Mouse (Mus musculus): ENCODE results near the gene Sf3a1. TPM values are rescaled to one million over a fixed set of nuclear protein-coding genes. Genes with fewer than 3 reads are reported as not detected.
A peak's percentile ranks its signal among the peaks of the same experiment; 100 is the strongest.
"Not testable (repeated sequence)": the region's sequence is repeated elsewhere in the genome, so short reads cannot be mapped to it uniquely, and the experiment has no call there.

Sf3a1 gene
- polyA plus RNA-seq, 1 experiment from 2014 or later = 12.6 TPM

- ATAC-seq (no peak), DNase-seq (ENCODE audit: low spot score) (no peak)
- TF ChIP-seq EP300 (IDR thresholded peaks at IDR 0.05) = no peak
- TF ChIP-seq CTCF (IDR thresholded peaks at IDR 0.05) = no peak
- Histone ChIP-seq H3K9ac (replicated peaks; ENCODE audit: low read depth) (no peak overlapping the region), H3K4me2 (replicated peaks; ENCODE audit: low read depth, low read length) (no peak overlapping the region), H3K27ac (ENCODE audit: low read length) (no peak overlapping the region), H3K27me3 (replicated peaks; ENCODE audit: insufficient read depth, low read length) (no peaks in the 10 kb centered on the region), H3K4me3 (ENCODE audit: low read depth, low read length) (no peak overlapping the region), H3K4me1 (ENCODE audit: insufficient read depth, low read depth, low read length) (no peaks in the 10 kb centered on the region), H3K9me3 (ENCODE audit: low read length) (no peaks in the 10 kb centered on the region), H3K36me3 (ENCODE audit: insufficient read depth, low read length) (peaks cover 36% of the 10 kb centered on the region)
- 19% methylated on average over 1 of the region's 1 CpGs for WGBS
These were observed 21.9 kb downstream of the Sf3a1 start for GRCm38 (mm10) chr11:4182061-4182460.

- no peak for DNase-seq (ENCODE audit: low spot score)
- Histone ChIP-seq H3K27me3 (replicated peaks; ENCODE audit: insufficient read depth, low read length) (no peaks in the 10 kb centered on the region), H3K4me2 (replicated peaks; ENCODE audit: low read depth, low read length) (no peak overlapping the region), H3K9me3 (ENCODE audit: low read length) (no peaks in the 10 kb centered on the region), H3K36me3 (ENCODE audit: insufficient read depth, low read length) (peaks cover 22% of the 10 kb centered on the region), H3K27ac (ENCODE audit: low read length) (peak overlapping the region; percentile 43; the same call in 1 of the 2 replicates), H3K9ac (replicated peaks; ENCODE audit: low read depth) (no peak overlapping the region), H3K4me1 (ENCODE audit: insufficient read depth, low read depth, low read length) (peaks cover 14% of the 10 kb centered on the region; the same call in 1 of the 2 replicates), H3K4me3 (ENCODE audit: low read depth, low read length) (no peak overlapping the region)
- no peak for ATAC-seq
- TF ChIP-seq CTCF (IDR thresholded peaks at IDR 0.05) = no peak
- TF ChIP-seq EP300 (IDR thresholded peaks at IDR 0.05) = no peak
These were observed 23.4 kb downstream of the Sf3a1 start for GRCm38 (mm10) chr11:4183511-4183910.

DNA sequence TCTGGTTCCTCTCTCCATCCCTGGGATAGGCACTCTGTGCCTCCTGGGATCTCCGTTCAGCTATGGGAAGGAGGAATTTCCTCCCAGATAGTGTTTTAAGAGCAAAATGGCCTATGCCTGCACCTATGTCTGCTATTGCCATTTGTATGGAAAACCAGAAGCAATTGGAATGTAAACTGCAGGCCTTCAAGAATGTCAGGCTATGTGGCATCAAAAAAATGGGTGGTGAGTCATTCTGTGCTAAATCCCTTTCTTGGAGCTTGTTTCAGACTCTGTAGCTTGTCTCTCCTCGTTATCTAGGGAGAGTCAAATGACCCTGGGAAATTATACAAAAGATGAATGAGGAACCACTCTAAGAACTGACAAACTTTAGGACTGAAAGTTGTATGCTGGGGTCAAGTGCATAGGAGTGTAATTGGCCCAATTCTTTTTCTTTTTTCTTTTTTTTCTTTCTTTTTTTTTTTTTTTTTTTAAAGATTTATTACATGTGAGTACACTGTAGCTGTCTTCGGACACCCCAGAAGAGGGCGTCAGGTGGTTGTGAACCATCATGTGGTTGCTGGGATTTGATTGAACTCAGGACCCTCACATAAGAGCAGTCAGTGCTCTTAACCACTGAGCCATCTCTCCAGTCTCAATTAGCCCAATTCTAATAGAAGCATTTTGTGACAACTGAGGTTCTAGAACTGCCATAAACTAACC, 24.3 kb downstream of the Sf3a1 start:
- Histone ChIP-seq H3K36me3 (ENCODE audit: insufficient read depth, low read length) (peaks cover 14% of the 10 kb centered on the region), H3K27me3 (replicated peaks; ENCODE audit: insufficient read depth, low read length) (no peaks in the 10 kb centered on the region), H3K27ac (ENCODE audit: low read length) (no peak overlapping the region), H3K4me2 (replicated peaks; ENCODE audit: low read depth, low read length) (no peak overlapping the region), H3K9ac (replicated peaks; ENCODE audit: low read depth) (no peak overlapping the region), H3K4me1 (ENCODE audit: insufficient read depth, low read depth, low read length) (peaks cover 14% of the 10 kb centered on the region; the same call in 1 of the 2 replicates), H3K9me3 (ENCODE audit: low read length) (no peaks in the 10 kb centered on the region), H3K4me3 (ENCODE audit: low read depth, low read length) (no peak overlapping the region)
- ATAC-seq (no peak), DNase-seq (ENCODE audit: low spot score) (no peak)
- WGBS = 61% methylated on average over 4 of the region's 4 CpGs
- peak; percentile 26 for TF ChIP-seq CTCF (IDR thresholded peaks at IDR 0.05)
- TF ChIP-seq EP300 (IDR thresholded peaks at IDR 0.05) = no peak

- H3K27me3 ChIP-seq (replicated peaks; ENCODE audit: insufficient read depth, low read length); H3K9me3 ChIP-seq (ENCODE audit: low read length); DNase-seq (ENCODE audit: low spot score); H3K4me2 ChIP-seq (replicated peaks; ENCODE audit: low read depth, low read length); H3K4me3 ChIP-seq (ENCODE audit: low read depth, low read length); ATAC-seq; H3K36me3 ChIP-seq (ENCODE audit: insufficient read depth, low read length); H3K9ac ChIP-seq (replicated peaks; ENCODE audit: low read depth); H3K27ac ChIP-seq (ENCODE audit: low read length): not testable (repeated sequence)
- WGBS = 89% methylated on average over 6 of the region's 6 CpGs
- peaks cover 16% of the 10 kb centered on the region; the same call in 1 of the 2 replicates for H3K4me1 ChIP-seq (ENCODE audit: insufficient read depth, low read depth, low read length)
These were observed 25.3 kb downstream of the Sf3a1 start for GRCm38 (mm10) chr11:4185480-4185879.

- Histone ChIP-seq H3K4me1 (ENCODE audit: insufficient read depth, low read depth, low read length) (peaks cover 21% of the 10 kb centered on the region; the same call in 1 of the 2 replicates), H3K9me3 (ENCODE audit: low read length) (no peaks in the 10 kb centered on the region), H3K27ac (ENCODE audit: low read length) (peak within 1 kb of the TSS; percentile 84), H3K4me3 (ENCODE audit: low read depth, low read length) (peak within 1 kb of the TSS; percentile 84), H3K9ac (replicated peaks; ENCODE audit: low read depth) (peak within 1 kb of the TSS; percentile 91), H3K27me3 (replicated peaks; ENCODE audit: insufficient read depth, low read length) (no peaks in the 10 kb centered on the region), H3K36me3 (ENCODE audit: insufficient read depth, low read length) (no peaks in the 10 kb centered on the region), H3K4me2 (replicated peaks; ENCODE audit: low read depth, low read length) (peak within 1 kb of the TSS; percentile 94)
- ATAC-seq (peak; percentile 100), DNase-seq (ENCODE audit: low spot score) (peak; percentile 99)
- no peak; the same call in 1 of the 2 replicates for TF ChIP-seq CTCF (IDR thresholded peaks at IDR 0.05)
- TF ChIP-seq EP300 (IDR thresholded peaks at IDR 0.05) = no peak
- 3% methylated on average over 64 of the region's 71 CpGs for WGBS
These were observed 26.6 kb downstream of the Sf3a1 start, which contains the start of gene Tbc1d10a for GRCm38 (mm10) chr11:4186486-4187317. Gene Tbc1d10a, plus strand, starts transcription at chr11:4186789.

DNA sequence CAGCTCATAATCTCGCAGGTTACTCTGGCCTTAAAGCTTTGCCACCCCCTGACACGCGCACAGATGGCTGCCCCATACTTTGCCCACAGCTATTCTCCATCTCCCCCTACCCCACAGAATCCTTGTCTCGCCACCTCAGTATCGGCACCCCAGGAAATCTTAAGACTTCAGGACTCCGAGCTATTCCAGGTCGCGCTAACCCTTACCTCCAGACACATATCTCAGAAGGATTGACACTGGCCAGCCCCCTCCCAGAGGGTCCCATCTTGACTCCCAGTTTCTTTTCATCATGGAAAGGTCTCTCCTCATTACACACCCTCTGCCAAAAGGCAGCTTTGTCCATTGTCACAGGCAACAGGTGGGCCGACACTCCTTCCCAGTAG, 27.2 kb downstream of the Sf3a1 start:
- Histone ChIP-seq H3K4me3 (ENCODE audit: low read depth, low read length) (peak overlapping the region; percentile 84), H3K36me3 (ENCODE audit: insufficient read depth, low read length) (no peaks in the 10 kb centered on the region), H3K4me1 (ENCODE audit: insufficient read depth, low read depth, low read length) (peaks cover 21% of the 10 kb centered on the region; the same call in 1 of the 2 replicates), H3K9me3 (ENCODE audit: low read length) (no peaks in the 10 kb centered on the region), H3K9ac (replicated peaks; ENCODE audit: low read depth) (peak overlapping the region; percentile 91), H3K4me2 (replicated peaks; ENCODE audit: low read depth, low read length) (peak overlapping the region; percentile 94), H3K27me3 (replicated peaks; ENCODE audit: insufficient read depth, low read length) (no peaks in the 10 kb centered on the region), H3K27ac (ENCODE audit: low read length) (peak overlapping the region; percentile 84; the same call in 1 of the 2 replicates)
- ATAC-seq (no peak), DNase-seq (ENCODE audit: low spot score) (no peak)
- TF ChIP-seq CTCF (IDR thresholded peaks at IDR 0.05) = no peak
- TF ChIP-seq EP300 (IDR thresholded peaks at IDR 0.05) = no peak
- WGBS = 11% methylated on average over 9 of the region's 9 CpGs

Measured in lung, postnatal 0 days (tissue).